Mouse (Mus musculus) ES-Bruce4 (cell line): ENCODE data around the gene Nin.

Experiments used
- CTCF ChIP-seq: IDR thresholded peaks from one replicate; pipeline ENCODE4 v1.8.1; 2011; ENCODE audit warnings: low read depth, low read length
- EP300 ChIP-seq: IDR thresholded peaks from 2 replicates; pipeline ENCODE4 v1.6.1; 2011; ENCODE audit warnings: low read depth, low read length; ENCODE audit not compliant: insufficient read depth
- POLR2A ChIP-seq: IDR thresholded peaks from one replicate; pipeline ENCODE4 v1.8.1; 2011; ENCODE audit warnings: low read length; ENCODE audit not compliant: insufficient read depth

GRCm38 (mm10) chr12:70097316-70097715 is 16.2 kb downstream of the Nin start:
- TF ChIP-seq POLR2A (no peak), EP300 (no peak), CTCF (no peak)
